Mouse (Mus musculus): ENCODE results near the gene Fosl2. TPM values are rescaled to one million over a fixed set of nuclear protein-coding genes. Genes with fewer than 3 reads are reported as not detected.

Fosl2 gene
- polyA plus RNA-seq, 1 experiment from 2014 or later, result 2.1 TPM

DNA sequence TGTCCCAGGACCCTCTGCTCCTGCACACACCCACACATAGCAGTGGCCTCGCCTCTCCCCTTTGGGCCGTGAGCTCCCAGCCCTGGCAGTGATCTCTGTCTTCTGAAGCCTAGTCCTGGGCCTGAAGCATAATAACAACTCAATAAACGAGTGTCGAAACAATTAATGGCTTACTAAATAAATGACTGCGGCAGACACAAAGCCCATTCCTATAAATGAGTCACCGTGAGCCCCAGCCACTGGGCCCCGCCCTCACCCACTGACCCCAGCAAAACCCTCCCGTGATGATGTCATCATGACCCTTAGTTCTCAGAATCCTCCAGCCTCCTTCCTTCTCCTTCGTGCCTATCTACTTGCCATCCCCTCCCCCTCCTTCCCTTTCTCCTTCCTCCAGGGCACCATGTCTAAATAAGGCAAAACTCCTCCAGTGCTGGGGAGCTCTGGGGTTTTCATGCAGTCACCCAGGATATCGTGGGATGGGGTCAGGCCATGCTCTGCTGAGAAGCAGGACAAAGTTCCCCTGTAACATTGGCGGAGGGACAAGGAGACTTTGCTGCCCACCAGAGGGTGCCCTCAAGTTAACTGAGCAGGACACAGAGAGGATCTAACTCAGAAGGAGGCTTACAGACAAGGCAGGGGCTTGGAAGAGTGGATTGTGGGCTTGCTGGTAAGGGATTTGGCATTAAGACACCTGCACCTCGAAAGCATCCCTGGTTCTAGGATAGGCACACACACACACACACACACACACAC lies 60.4 kb downstream of the Fosl2 start:
- Histone ChIP-seq H3K9me3 (no peaks in the 10 kb centered on the region), H3K27me3 (ENCODE audit: insufficient read depth, poor library complexity, severe bottlenecking) (no peaks in the 10 kb centered on the region; the same call in 1 of the 2 replicates), H3K4me3 (no peak overlapping the region), H3K4me1 (peaks cover 29% of the 10 kb centered on the region), H3K27ac (peak overlapping the region; percentile 18; the same call in 1 of the 2 replicates), H3K36me3 (no peaks in the 10 kb centered on the region)
- DNase-seq (ENCODE audit: low spot score), result no peak
- WGBS, result 61% methylated on average over 12 of the region's 12 CpGs

DNA sequence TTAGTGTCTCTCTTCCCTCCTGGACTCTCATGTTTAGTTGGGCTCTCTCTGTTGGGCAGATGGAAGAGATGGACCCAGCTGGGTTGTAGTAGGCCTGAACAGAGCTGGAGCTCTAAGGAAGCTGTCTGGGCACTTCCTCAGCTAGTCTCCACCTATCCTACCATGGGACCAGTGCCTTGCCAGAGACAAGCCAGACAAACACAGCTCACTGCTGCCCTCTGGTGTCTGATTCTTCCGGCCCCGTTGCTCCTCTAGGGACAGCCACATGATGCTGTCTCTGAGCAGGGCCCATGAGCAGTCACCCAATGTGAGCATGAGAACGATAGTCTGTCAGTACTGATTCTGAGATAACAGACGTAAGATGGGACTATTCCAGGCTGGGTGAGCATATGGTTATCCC lies 62.1 kb downstream of the Fosl2 start:
- no peaks in the 10 kb centered on the region for H3K36me3 ChIP-seq
- H3K9me3 ChIP-seq, result no peaks in the 10 kb centered on the region
- H3K4me1 ChIP-seq, result peaks cover 20% of the 10 kb centered on the region
- H3K27ac ChIP-seq, result no peak overlapping the region
- WGBS, result 11% methylated on average over 4 of the region's 4 CpGs
- H3K4me3 ChIP-seq, result no peak overlapping the region
- DNase-seq (ENCODE audit: low spot score), result peak; percentile 94
- H3K27me3 ChIP-seq (ENCODE audit: insufficient read depth, poor library complexity, severe bottlenecking), result no peaks in the 10 kb centered on the region; the same call in 1 of the 2 replicates

DNA sequence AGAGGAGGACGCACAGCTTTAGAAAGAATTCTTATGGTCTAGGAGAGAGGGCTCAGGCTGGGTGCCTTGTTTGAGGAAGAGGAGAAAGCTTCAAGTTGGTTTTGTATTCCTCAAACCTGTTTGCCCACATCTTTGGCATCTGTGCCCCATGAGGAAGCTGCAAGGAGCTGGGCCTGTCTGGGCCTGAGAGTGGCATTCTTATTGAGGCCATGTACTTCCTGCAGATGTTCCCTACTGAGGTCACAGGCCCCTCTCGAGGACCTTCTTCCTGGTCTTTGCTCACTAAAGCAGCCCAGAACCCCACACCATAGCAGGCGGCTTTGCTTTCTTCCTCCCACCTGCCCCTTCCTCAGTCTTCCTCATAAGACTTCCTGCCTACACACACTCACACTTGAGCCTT lies 63.5 kb downstream of the Fosl2 start:
- Histone ChIP-seq H3K4me3 (no peak overlapping the region), H3K9me3 (no peaks in the 10 kb centered on the region), H3K27me3 (ENCODE audit: insufficient read depth, poor library complexity, severe bottlenecking) (no peaks in the 10 kb centered on the region; the same call in 1 of the 2 replicates), H3K4me1 (peaks cover 20% of the 10 kb centered on the region), H3K36me3 (no peaks in the 10 kb centered on the region), H3K27ac (no peak overlapping the region)
- DNase-seq (ENCODE audit: low spot score), result no peak
- WGBS, result 64% methylated on average over 3 of the region's 3 CpGs

- 67% methylated on average over 3 of the region's 3 CpGs for WGBS
- Histone ChIP-seq H3K27me3 (ENCODE audit: insufficient read depth, poor library complexity, severe bottlenecking) (no peaks in the 10 kb centered on the region; the same call in 1 of the 2 replicates), H3K4me3 (no peak overlapping the region)
Observed at GRCm38 (mm10) chr5:32199594-32199993, 64.0 kb downstream of the Fosl2 start.

DNA sequence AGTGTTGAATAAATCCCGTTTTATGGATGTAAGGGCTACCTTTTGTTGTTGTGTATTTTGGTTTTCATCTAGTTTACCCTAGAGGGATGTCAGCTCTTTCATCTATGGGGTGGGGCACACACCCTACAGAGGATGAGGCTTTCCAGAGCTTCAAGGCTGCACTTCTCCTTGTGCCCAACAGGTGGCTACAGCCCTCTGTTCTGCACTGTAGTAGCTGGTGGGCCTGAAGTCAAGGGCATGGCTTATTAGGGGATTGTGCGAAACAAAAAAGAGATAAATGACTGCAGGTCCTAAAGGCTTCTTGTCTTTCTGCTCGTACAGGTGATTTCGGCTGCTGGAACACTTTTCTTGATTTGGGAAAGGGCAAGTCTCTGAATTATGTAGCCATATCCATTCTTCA lies 69.1 kb downstream of the Fosl2 start:
- Histone ChIP-seq H3K9me3 (no peaks in the 10 kb centered on the region), H3K36me3 (no peaks in the 10 kb centered on the region), H3K27ac (no peak overlapping the region), H3K4me3 (no peak overlapping the region), H3K27me3 (ENCODE audit: insufficient read depth, poor library complexity, severe bottlenecking) (no peaks in the 10 kb centered on the region), H3K4me1 (0 out of 2 replicates have a peak, but pooled peaks cover 3% of the 10 kb centered on the region)
- no peak for DNase-seq (ENCODE audit: low spot score)
- 69% methylated on average over 4 of the region's 4 CpGs for WGBS

More at GRCm38 (mm10) chr5:32199594-32199993, 64.0 kb downstream of the Fosl2 start:
- H3K9me3 ChIP-seq, result no peaks in the 10 kb centered on the region
- DNase-seq (ENCODE audit: low spot score), result no peak
- peaks cover 20% of the 10 kb centered on the region for H3K4me1 ChIP-seq
- no peak overlapping the region for H3K27ac ChIP-seq
- no peaks in the 10 kb centered on the region for H3K36me3 ChIP-seq

DNA sequence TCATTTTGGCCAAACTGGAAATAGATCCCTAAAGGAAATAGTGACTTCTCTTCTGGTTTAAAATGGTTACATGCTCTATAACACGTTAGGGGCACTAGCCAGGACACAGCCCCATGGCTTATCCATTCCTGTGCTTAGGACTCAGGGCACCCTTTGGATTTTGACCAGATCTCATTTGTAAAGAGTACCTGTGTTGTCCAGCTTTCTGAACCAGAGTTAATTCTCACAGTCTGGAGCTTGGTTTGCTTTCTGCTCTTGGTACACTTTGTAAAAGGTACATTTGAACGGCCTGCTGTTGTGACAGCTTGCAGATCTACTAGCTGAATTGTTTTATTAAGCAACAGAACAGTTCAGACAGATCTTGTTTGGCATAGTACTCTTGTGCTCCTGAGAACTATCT lies 71.1 kb downstream of the Fosl2 start:
- DNase-seq (ENCODE audit: low spot score), result no peak
- H3K27me3 ChIP-seq (ENCODE audit: insufficient read depth, poor library complexity, severe bottlenecking), result no peaks in the 10 kb centered on the region
- H3K9me3 ChIP-seq, result no peaks in the 10 kb centered on the region
- WGBS, result 64% methylated on average over 2 of the region's 2 CpGs
- no peak overlapping the region for H3K4me3 ChIP-seq
- H3K27ac ChIP-seq, result no peak overlapping the region
- no peaks in the 10 kb centered on the region for H3K36me3 ChIP-seq
- no peaks in the 10 kb centered on the region for H3K4me1 ChIP-seq

Other genes starting within 250 kb of the Fosl2 start
- 1.2 and 1.8 TPM in 2 replicates for gene Plb1, start 96.9 kb downstream of the Fosl2 start, polyA plus RNA-seq (2016; fragmentation: Nextera tagmentation; extraction: Ambion mirVana)

Data from heart, embryonic 10.5 days (tissue).